Mouse (Mus musculus): ENCODE results near the gene Aox2.

Aox2 gene

DNA sequence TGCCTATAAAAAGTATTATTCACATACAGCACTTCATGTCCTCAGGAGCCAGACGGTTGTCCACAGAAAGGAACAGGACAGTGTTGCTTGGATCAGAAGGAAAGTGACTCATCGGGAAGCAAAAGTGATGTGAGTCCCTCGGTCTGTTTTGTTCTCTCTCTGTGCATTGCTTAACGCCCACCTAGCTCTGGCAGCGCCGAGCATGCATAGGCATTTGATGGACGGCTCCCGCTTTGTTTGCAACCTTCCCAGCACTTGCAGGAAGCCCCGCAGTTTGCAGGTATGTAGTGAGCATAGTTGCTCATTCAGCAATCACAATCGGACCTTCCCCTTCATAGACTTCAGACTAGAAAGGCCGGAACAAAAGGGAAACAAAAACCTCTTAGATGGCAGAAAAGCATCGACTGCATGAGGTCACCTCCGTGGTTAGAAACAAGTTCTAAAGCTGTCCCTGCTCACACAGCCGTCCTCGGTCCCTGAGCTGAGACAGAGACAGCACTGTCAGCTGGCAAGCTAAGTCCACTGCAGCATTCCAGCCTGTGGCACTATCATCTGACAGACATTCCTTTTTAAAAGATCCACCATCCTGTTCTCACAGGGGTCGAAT lies 11.8 kb downstream of the Aox2 start:
- no peak for DNase-seq

GRCm38 (mm10) chr1:58291394-58292300 lies 13.5 kb downstream of the Aox2 start:
- DNase-seq: no peak

DNA sequence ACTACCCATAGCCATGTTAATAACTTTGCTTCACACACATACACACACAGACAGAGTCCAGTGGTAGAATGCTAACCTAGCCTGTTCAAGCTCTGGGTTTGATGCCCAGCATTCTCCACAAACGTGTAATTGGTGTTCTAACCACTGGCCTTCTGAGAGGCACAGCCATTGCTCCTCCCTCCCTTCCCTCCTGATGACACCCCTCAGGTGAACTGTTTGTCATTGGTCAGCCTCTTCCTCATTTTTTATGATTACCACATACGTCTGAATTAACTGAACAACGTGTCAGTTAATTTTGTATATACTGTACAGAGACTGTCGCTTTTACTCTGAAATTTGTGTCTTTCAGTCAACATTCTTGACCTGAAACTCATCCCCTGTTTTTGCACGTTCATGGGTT lies 16.6 kb downstream of the Aox2 start:
- no peak for DNase-seq

DNA sequence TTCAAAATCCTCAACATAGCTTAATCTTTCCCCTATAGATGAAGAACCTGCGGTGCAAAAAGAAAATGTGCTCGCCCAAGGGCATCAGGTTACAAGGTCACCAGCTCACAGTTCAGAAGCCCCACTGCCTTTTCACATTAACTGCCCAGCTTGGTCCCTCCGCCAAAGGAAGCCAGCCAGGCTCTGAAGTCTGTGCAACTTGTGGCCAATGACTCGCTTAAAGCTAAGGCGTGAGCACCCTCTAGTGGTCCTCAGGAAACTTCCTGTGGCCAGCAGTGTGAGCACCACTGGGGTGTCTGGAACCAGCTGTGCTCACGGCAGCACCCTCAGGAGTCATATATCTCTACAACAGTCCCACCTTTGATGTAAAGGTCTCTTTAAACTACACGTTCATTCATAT lies 18.2 kb downstream of the Aox2 start:
- peak; percentile 19 for DNase-seq

GRCm38 (mm10) chr1:58296821-58297220 lies 18.7 kb downstream of the Aox2 start:
- DNase-seq: no peak

- DNase-seq: no peak
Observed at GRCm38 (mm10) chr1:58298347-58298746, 20.2 kb downstream of the Aox2 start.

- no peak for DNase-seq
Observed at GRCm38 (mm10) chr1:58301073-58301472, 22.9 kb downstream of the Aox2 start.

- DNase-seq: no peak
Observed at GRCm38 (mm10) chr1:58302015-58302414, 23.9 kb downstream of the Aox2 start.

DNA sequence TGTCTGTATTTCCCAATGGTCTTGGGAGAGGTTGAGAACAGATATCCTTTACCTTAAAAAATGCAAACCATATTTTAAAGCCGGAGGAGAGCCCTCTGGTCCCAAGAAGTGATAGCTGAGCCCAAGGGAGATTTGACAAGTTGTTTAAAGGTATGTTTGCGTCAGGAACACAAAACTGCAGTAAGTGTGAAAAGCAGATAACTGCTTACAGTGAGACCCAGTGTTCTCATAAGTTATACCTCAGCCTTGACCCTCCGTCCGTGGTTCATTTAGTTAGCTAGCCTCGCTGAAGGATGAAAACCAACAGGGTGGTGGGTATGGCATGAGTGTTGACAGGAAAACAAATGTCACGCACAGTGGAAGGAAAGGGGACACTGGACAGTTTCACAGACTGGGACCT lies 24.9 kb downstream of the Aox2 start:
- DNase-seq: no peak

GRCm38 (mm10) chr1:58303726-58304125 lies 25.6 kb downstream of the Aox2 start:
- no peak for DNase-seq

- DNase-seq: no peak
Observed at GRCm38 (mm10) chr1:58304296-58304695, 26.2 kb downstream of the Aox2 start.

DNA sequence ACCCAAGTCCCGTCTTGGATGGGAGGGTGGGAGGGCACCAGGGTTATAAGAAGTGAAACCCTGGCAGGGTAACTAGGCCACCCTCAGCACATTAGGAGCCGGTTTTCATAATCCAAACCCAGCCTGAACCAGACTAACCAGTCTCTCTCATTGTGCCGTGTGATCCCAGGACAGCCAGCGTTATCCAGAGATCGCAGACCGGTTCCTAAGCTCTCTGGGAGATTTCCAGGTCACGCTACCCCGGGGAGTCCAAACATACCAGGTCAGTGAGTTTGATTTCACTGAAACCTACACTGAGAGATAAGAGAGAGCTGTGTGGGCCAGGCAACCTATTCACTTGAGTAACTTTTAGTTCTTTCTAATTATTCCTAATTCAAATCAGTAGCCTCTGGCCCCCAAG lies 29.1 kb downstream of the Aox2 start:
- no peak for DNase-seq

GRCm38 (mm10) chr1:58308594-58308993 lies 30.5 kb downstream of the Aox2 start:
- no peak for DNase-seq

DNA sequence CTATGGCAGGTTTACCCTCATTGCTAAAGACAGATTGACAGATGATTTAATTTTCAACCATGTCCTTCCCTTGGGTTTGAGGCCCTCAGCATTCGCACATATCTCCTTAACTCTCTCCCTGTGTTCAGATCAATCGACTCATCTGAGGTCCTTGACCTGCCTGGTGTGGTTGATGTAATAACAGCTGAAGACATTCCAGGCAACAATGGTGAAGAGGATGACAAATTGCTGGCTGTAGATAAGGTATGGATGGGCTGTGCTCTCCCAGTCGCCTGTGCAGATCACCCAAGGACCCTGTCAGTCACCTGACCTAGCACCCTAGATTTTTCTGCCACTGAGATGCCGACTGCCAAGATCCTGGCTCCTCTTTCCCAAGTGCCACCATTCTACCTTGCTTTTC lies 31.7 kb downstream of the Aox2 start:
- DNase-seq: no peak

DNA sequence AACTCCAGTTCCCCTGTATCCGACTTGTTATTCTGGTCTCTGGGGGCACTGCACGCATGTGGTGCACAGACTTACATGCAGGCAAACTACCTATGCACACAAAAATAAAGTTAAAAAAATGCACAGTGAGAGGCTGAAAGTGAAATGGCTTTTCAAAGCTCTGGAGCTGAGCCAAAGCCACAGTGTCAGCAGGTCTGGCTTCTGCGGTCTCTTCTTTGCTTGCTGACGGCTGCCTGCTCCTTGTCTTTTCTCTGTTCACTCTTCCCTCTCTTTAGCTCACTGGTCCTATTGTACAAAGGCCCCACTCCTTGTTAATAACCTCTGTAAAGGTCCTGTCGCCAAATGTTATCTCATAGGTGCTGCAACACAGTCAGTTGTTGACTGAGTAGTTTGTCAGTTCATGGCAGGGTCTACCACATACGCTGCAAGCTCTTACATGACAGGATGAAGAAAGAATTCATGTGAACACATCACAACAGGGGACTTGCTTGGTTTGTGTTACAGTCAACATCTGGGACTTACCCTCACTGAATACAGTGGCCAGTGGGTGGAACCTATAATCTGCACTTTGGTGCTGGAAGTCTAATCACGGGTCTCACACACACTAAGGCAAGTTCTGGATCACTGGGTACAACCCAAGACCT lies 33.2 kb downstream of the Aox2 start:
- DNase-seq: no peak

DNA sequence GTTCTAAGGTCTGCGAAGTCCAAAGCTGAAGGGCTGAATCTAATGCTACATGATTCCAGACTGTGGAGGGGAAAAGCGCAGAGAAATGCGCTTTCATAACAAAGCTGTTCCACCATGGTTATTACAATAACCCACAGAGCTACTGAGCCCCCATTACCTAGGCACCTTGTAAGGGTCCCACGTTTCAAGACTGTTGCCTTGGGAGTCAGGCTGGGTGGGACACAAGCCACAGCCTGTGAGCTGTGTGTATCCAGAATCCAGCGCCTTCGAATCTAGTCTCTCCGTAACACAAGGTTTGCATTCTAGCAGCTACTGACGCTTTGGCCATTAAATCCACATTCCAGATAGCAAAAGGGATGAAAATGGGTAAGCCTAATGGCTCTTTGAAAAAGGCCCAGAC lies 35.0 kb downstream of the Aox2 start:
- no peak for DNase-seq

- no peak for DNase-seq
Observed at GRCm38 (mm10) chr1:58315532-58315931, 37.4 kb downstream of the Aox2 start.

- no peak for DNase-seq
Observed at GRCm38 (mm10) chr1:58333222-58333621, 55.1 kb downstream of the Aox2 start.

- no peak for DNase-seq
Observed at GRCm38 (mm10) chr1:58339901-58340300, 61.8 kb downstream of the Aox2 start.

GRCm38 (mm10) chr1:58341576-58341975 lies 63.5 kb downstream of the Aox2 start:
- no peak for DNase-seq

DNA sequence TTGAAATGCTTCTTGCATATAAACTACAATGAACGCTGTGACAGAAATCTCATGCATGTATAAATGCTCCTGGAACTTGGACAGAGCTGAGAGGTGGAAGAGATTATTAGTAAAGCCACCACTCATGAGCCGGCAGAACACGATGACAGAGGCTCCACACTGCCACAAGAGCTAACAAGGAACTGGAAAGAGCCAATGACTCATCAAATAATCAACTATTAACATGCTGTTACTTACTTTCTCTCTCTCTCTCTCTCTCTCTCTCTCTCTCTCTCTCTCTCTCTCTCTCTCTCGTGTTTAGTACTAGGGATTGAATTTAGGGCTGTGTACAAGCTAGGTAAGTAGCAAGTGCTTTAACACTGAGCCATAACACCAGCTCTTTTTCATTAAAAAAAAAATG lies 65.7 kb downstream of the Aox2 start:
- DNase-seq: no peak

- DNase-seq: no peak
Observed at GRCm38 (mm10) chr1:58344570-58344969, 66.4 kb downstream of the Aox2 start.

GRCm38 (mm10) chr1:58346159-58346558 lies 68.0 kb downstream of the Aox2 start:
- DNase-seq: no peak

DNA sequence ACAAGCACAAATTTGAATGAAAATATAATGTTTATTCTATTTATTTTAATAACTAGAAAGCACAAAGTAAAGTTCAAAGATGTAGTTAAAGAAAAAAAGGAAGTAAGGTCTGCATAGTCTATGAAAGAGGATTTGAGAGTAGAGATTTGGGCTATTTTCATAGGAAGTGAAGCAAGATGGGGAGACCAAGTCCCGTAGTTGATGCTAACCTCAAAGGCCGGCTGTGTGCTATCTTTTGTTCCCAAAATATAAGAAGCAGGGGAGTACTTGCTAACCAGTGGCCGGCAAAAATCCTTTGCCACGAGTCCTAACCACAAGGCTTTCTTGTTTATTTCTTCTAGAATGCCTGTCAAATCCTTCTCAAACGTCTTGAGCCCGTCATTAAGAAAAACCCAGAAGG lies 70.6 kb downstream of the Aox2 start:
- no peak for DNase-seq

Data from cerebellum, adult 11-12 months (tissue).